Mouse (Mus musculus) C2C12 (cell line): ENCODE results near the gene Ppfia4. TPM values are rescaled to one million over a fixed set of nuclear protein-coding genes. Genes with fewer than 3 reads are reported as not detected.

Experiments used
- H3K27me3 ChIP-seq: one replicate; pipeline ENCODE4 v1.6.1; 2011; ENCODE audit not compliant: control insufficient read depth, insufficient read depth, insufficient read length
- H3K36me3 ChIP-seq: one replicate; pipeline ENCODE4 v1.6.1; 2011; ENCODE audit not compliant: control insufficient read depth, insufficient read depth
- H3K4me3 ChIP-seq: one replicate; pipeline ENCODE4 v1.5.1; 2011; ENCODE audit warnings: mild to moderate bottlenecking, control low read depth; ENCODE audit not compliant: poor library complexity, insufficient read depth, severe bottlenecking
- H3K79me2 ChIP-seq: one replicate; pipeline ENCODE4 v1.6.1; 2011; ENCODE audit not compliant: control insufficient read depth, insufficient read depth
- H3K79me3 ChIP-seq: one replicate; pipeline ENCODE4 v1.6.1; 2011; ENCODE audit warnings: low read depth, control low read depth
- H3ac ChIP-seq: one replicate; pipeline ENCODE3; 2011; ENCODE audit warnings: low read depth; ENCODE audit not compliant: control insufficient read depth, insufficient read length
- CEBPB ChIP-seq: IDR thresholded peaks from one replicate; pipeline ENCODE4 v1.6.1; 2011; ENCODE audit warnings: low read depth, mild to moderate bottlenecking, control low read depth, moderate library complexity
- CTCF ChIP-seq: IDR thresholded peaks from one replicate; pipeline ENCODE4 v1.5.1; 2011; ENCODE audit not compliant: control insufficient read depth, insufficient read depth, insufficient read length
- FOSL1 ChIP-seq: IDR thresholded peaks from one replicate; pipeline ENCODE4 v1.8.0; 2011; ENCODE audit warnings: mild to moderate bottlenecking, low read length; ENCODE audit not compliant: poor library complexity, insufficient read depth, severe bottlenecking
- MAX ChIP-seq: IDR thresholded peaks from one replicate; pipeline ENCODE4 v1.6.1; 2011; ENCODE audit warnings: mild to moderate bottlenecking, control low read depth
- MYOD1 ChIP-seq: IDR thresholded peaks from one replicate; pipeline ENCODE4 v1.6.1; 2011; ENCODE audit warnings: low read depth; ENCODE audit not compliant: control insufficient read depth, insufficient read length
- MYOG ChIP-seq: IDR thresholded peaks from one replicate; pipeline ENCODE4 v1.6.1; 2011; ENCODE audit not compliant: control insufficient read depth, insufficient read length; ENCODE audit errors: extremely low read depth
- USF1 ChIP-seq: IDR thresholded peaks from one replicate; pipeline ENCODE4 v1.6.1; 2011; ENCODE audit warnings: low read depth, mild to moderate bottlenecking, control low read depth, moderate library complexity
- polyA plus RNA-seq: library from polyadenylated mRNA; unstranded; fragments of >200 nt; fragmentation: generic; extraction: Trizol; gene quantifications from one replicate; pipeline ENCODE4 v1.2.1, GENCODE M21; 2012; ENCODE audit warnings: missing spikeins

Ppfia4 gene
- polyA plus RNA-seq, 1 experiment: 0.35 TPM

- Histone ChIP-seq H3K27me3 (no peaks in the 10 kb centered on the region), H3K79me2 (no peaks in the 10 kb centered on the region), H3ac (no peak overlapping the region), H3K79me3 (no peaks in the 10 kb centered on the region), H3K4me3 (no peak overlapping the region), H3K36me3 (no peaks in the 10 kb centered on the region)
- TF ChIP-seq FOSL1 (no peak), MAX (no peak), CTCF (no peak), MYOG (no peak), USF1 (no peak), MYOD1 (no peak), CEBPB (no peak)
These were observed 2.6 kb upstream of the Ppfia4 start for GRCm38 (mm10) chr1:134335211-134335923.

- Histone ChIP-seq H3K79me3 (no peaks in the 10 kb centered on the region), H3K4me3 (no peak overlapping the region), H3K36me3 (no peaks in the 10 kb centered on the region), H3ac (no peak overlapping the region), H3K79me2 (no peaks in the 10 kb centered on the region), H3K27me3 (no peaks in the 10 kb centered on the region)
- TF ChIP-seq FOSL1: no peak
- TF ChIP-seq MAX: no peak
- TF ChIP-seq USF1: no peak
- no peak for TF ChIP-seq MYOD1
- TF ChIP-seq CEBPB: no peak
- TF ChIP-seq MYOG: no peak
- no peak for TF ChIP-seq CTCF
These were observed 1.5 kb upstream of the Ppfia4 start for GRCm38 (mm10) chr1:134334111-134334827.

- no peak overlapping the region for H3ac ChIP-seq
- H3K4me3 ChIP-seq: no peak overlapping the region
- TF ChIP-seq CTCF: no peak
- TF ChIP-seq USF1: no peak
- no peak for TF ChIP-seq CEBPB
- TF ChIP-seq FOSL1: no peak
- no peak for TF ChIP-seq MYOD1
- no peak for TF ChIP-seq MYOG
- no peak for TF ChIP-seq MAX
- no peaks in the 10 kb centered on the region for H3K79me3 ChIP-seq
- peaks cover 5% of the 10 kb centered on the region for H3K27me3 ChIP-seq
- no peaks in the 10 kb centered on the region for H3K36me3 ChIP-seq
- H3K79me2 ChIP-seq: no peaks in the 10 kb centered on the region
These were observed 813 bp upstream of the Ppfia4 start for GRCm38 (mm10) chr1:134333371-134334110.

GRCm38 (mm10) chr1:134331879-134332635 is 671 bp downstream of the Ppfia4 start:
- Histone ChIP-seq H3K27me3 (peaks cover 5% of the 10 kb centered on the region), H3K36me3 (no peaks in the 10 kb centered on the region), H3K4me3 (no peak overlapping the region), H3K79me2 (no peaks in the 10 kb centered on the region), H3ac (no peak overlapping the region), H3K79me3 (no peaks in the 10 kb centered on the region)
- TF ChIP-seq MYOG: no peak
- TF ChIP-seq FOSL1: no peak
- TF ChIP-seq CTCF: peak; percentile 63

GRCm38 (mm10) chr1:134326841-134327346 is 5.8 kb downstream of the Ppfia4 start:
- H3K79me2 ChIP-seq: no peaks in the 10 kb centered on the region
- no peak overlapping the region for H3K4me3 ChIP-seq
- no peak overlapping the region for H3ac ChIP-seq

More at GRCm38 (mm10) chr1:134326841-134327346, 5.8 kb downstream of the Ppfia4 start:
- Histone ChIP-seq H3K27me3 (peaks cover 5% of the 10 kb centered on the region), H3K79me3 (no peaks in the 10 kb centered on the region), H3K36me3 (no peaks in the 10 kb centered on the region)
- TF ChIP-seq FOSL1: no peak
- TF ChIP-seq MYOG: no peak
